Mouse (Mus musculus) liver, postnatal 0 days (tissue): Measurements from ENCODE around the gene Vps52. TPM values are rescaled to one million over a fixed set of nuclear protein-coding genes. Genes with fewer than 3 reads are reported as not detected.

Experiments
- ATAC-seq: fragments of 200-750 bp; cut with Nextera tagmentation; 2 replicates; pipeline ENCODE4 v1.8.0; 2017; ENCODE audit warnings: mild to moderate bottlenecking, moderate library complexity
- DNase-seq: peaks from one replicate; pipeline ENCODE4 v3.0.0-alpha.2; 2016
- H3K27ac ChIP-seq: fragments of 300-500 bp; sonication (generic); 2 replicates; pipeline ENCODE4 v1.5.1; 2014; ENCODE audit warnings: antibody characterized with exemption, moderate library complexity, mild to moderate bottlenecking, low read depth
- H3K27me3 ChIP-seq: fragments of 300-500 bp; sonication (generic); 2 replicates; pipeline ENCODE4 v1.6.1; 2014; ENCODE audit warnings: low read length, control low read depth, mixed read lengths; ENCODE audit not compliant: insufficient read depth
- H3K36me3 ChIP-seq: fragments of 300-500 bp; sonication (generic); replicated peaks from 2 replicates; pipeline ENCODE4 v1.6.1; 2014; ENCODE audit warnings: mild to moderate bottlenecking, control low read depth, low read length, moderate library complexity, mixed read lengths; ENCODE audit not compliant: insufficient read depth
- H3K4me1 ChIP-seq: fragments of 300-500 bp; sonication (generic); 2 replicates; pipeline ENCODE4 v1.6.1; 2014; ENCODE audit warnings: antibody characterized with exemption, mild to moderate bottlenecking, control low read depth; ENCODE audit not compliant: insufficient read depth
- H3K4me2 ChIP-seq: fragments of 300-500 bp; sonication (generic); 2 replicates; pipeline ENCODE4 v1.6.1; 2014; ENCODE audit warnings: low read depth, mild to moderate bottlenecking, low read length, moderate library complexity, mixed read lengths
- H3K4me3 ChIP-seq: fragments of 300-500 bp; sonication (generic); 2 replicates; pipeline ENCODE4 v1.5.1; 2014; ENCODE audit warnings: low read depth, low read length
- H3K9ac ChIP-seq: fragments of 300-500 bp; sonication (generic); replicated peaks from 2 replicates; pipeline ENCODE4 v1.6.1; 2014; ENCODE audit warnings: mild to moderate bottlenecking, moderate library complexity
- H3K9me3 ChIP-seq: fragments of 300-500 bp; sonication (generic); 2 replicates; pipeline ENCODE4 v1.6.1; 2016; ENCODE audit warnings: mild to moderate bottlenecking, control low read depth, low read length, mixed read lengths
- CTCF ChIP-seq: sonication (generic); IDR thresholded peaks from 2 replicates; pipeline ENCODE4 v1.5.1; 2016; ENCODE audit warnings: antibody characterized with exemption, low read depth
- EP300 ChIP-seq: IDR thresholded peaks from 2 replicates; pipeline ENCODE4 v1.6.1; 2016; ENCODE audit warnings: antibody characterized with exemption, low read depth, mild to moderate bottlenecking
- WGBS: fragments of 180-500 bp; shearing (Covaris S2); extraction: QIAGEN DNeasy Blood & Tissue Kit; methylation state at CpG from one replicate; pipeline ENCODE4 v1.1.7; 2014; ENCODE audit not compliant: insufficient replicate concordance; 5-methylcytosine and 5-hydroxymethylcytosine counted together
- polyA plus RNA-seq: library from polyadenylated mRNA; unstranded; fragments of >200 nt; fragmentation: Nextera tagmentation; extraction: Ambion mirVana; gene quantifications from 2 replicates; pipeline ENCODE4 v1.2.1, GENCODE M21; 2015

Gene Vps52
- polyA plus RNA-seq, 1 experiment from 2014 or later, result 13.4 TPM

DNA sequence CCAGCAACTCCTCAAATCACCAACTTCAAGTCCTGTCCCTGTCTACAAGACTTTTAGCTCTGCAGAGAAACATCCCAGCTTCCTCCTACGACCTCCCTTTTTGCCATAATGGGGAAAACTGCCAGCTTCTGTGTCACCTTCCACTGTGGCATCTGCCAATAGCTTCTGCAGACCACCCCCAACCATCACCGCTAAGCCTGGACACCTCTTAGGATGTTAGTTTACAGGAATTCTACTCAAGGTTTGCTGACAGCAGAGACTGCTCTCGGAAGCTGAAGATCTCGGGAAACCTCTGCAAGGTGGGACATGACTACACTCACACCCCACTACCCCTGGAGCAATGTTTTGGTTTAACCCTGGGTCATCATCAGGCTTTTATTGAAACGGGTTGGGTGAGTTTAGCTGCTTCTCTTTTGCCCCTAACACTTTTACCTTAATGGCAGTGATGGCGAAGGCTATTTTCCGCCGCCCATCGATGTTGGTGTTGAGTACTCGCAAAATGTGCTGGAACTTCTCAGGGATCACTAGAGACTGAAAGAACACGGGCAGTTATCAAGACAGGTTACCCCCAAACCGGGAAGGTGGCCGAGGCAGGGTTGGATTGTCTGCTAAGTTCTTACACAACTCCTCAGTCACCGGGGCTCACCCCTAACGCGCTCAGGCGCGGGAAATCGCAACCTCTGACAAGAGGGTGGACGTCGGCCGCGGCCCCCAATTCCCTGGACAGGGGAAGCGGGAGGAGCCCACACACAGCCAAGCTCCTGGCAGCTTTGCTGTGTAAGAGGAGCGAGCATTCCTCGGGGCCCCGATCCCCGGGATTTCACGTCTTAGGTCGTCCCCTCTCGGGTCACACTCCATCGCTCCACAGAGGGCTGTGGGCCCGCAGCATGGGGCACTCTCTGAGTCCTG is 712 bp upstream of the Vps52 start:
- peak overlapping the region; percentile 96 for H3K4me2 ChIP-seq
- H3K27ac ChIP-seq, result peak overlapping the region; percentile 93
- 1% methylated on average over 33 of the region's 33 CpGs for WGBS
- H3K27me3 ChIP-seq, result no peaks in the 10 kb centered on the region
- TF ChIP-seq CTCF (no peak), EP300 (no peak)
- peak overlapping the region; percentile 92 for H3K9ac ChIP-seq
- H3K9me3 ChIP-seq, result no peaks in the 10 kb centered on the region
- peaks cover 46% of the 10 kb centered on the region for H3K36me3 ChIP-seq
- peak overlapping the region; percentile 83 for H3K4me3 ChIP-seq
- peaks cover 42% of the 10 kb centered on the region for H3K4me1 ChIP-seq
- ATAC-seq (peak; percentile 8; the same call in 1 of the 2 replicates), DNase-seq (no peak)

DNA sequence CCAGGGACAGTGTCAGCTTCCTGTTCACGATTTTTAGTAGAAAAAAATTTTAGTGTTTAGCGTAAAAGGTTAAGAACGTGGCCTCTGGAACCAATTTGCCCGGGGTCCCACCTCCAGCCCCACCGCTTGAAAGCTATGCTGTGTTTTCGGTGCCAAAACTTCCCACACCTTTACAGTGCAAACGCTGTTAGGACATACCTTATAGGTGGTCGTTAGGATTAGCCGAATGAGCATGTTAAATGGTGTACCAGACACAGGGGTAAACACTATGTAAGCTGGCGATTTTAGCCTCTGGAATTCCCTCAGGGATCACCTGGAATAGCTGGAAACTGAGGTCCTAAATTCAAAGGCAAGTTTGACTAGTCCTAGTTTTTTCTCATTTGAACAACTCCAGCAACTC is 724 bp downstream of the Vps52 start:
- Histone ChIP-seq H3K9ac (peak overlapping the region; percentile 80), H3K27ac (peak overlapping the region; percentile 93), H3K4me2 (peak overlapping the region; percentile 76), H3K36me3 (peaks cover 53% of the 10 kb centered on the region), H3K4me3 (peak overlapping the region; percentile 83), H3K4me1 (peaks cover 29% of the 10 kb centered on the region), H3K9me3 (no peaks in the 10 kb centered on the region), H3K27me3 (no peaks in the 10 kb centered on the region)
- no peak for TF ChIP-seq EP300
- no peak for TF ChIP-seq CTCF
- ATAC-seq, result no peak
- whole genome bisulfite sequencing, result 2% methylated on average over 10 of the region's 10 CpGs
- DNase-seq, result no peak

DNA sequence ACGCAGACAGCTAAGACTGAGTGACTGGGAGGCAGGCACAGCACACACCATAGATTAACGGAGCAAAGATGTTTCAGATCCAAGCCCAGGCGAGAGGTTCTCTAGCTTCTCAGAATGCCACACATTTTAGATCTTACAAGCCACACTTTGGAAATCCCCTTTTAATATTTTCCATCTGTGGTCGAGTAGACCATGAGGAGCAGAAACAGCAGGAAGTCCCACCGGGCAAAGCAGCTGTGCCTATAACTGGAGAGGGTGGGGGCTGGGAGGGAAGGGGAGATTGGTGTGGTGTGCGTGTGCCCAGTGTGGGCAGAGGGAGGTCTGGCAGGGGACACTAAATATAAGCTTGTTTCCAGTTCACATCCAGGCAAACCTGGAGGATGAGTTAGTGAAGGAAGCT is 1.9 kb downstream of the Vps52 start:
- Histone ChIP-seq H3K36me3 (peaks cover 49% of the 10 kb centered on the region), H3K4me1 (peaks cover 21% of the 10 kb centered on the region), H3K9ac (no peak overlapping the region), H3K27me3 (no peaks in the 10 kb centered on the region), H3K27ac (no peak overlapping the region), H3K4me2 (no peak overlapping the region), H3K9me3 (no peaks in the 10 kb centered on the region), H3K4me3 (no peak overlapping the region)
- 74% methylated on average over 6 of the region's 6 CpGs for WGBS
- ATAC-seq (no peak), DNase-seq (no peak)
- TF ChIP-seq EP300, result no peak

DNA sequence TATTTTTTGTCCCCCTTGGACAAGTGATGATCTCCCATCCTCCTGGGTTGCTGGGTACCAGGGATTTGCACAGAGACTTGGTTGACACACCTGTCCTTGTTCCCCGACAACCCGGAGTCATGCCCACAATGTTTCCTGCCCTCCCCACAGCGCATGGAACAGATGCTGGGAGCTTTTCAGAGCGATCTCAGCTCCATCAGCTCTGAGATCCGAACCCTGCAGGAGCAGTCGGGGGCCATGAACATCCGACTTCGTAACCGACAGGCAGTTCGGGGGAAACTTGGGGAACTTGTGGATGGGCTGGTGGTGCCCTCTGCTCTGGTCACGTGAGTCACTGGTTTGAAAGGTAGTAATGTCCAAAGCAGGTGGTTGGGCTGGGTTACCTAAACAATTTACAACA is 2.8 kb downstream of the Vps52 start:
- ATAC-seq (no peak), DNase-seq (no peak)
- no peak for TF ChIP-seq CTCF
- TF ChIP-seq EP300, result no peak
- Histone ChIP-seq H3K27ac (no peak overlapping the region), H3K4me2 (no peak overlapping the region), H3K9me3 (no peaks in the 10 kb centered on the region), H3K4me1 (peaks cover 16% of the 10 kb centered on the region), H3K4me3 (no peak overlapping the region), H3K36me3 (peaks cover 44% of the 10 kb centered on the region), H3K9ac (no peak overlapping the region), H3K27me3 (no peaks in the 10 kb centered on the region)
- WGBS, result 92% methylated on average over 11 of the region's 11 CpGs

DNA sequence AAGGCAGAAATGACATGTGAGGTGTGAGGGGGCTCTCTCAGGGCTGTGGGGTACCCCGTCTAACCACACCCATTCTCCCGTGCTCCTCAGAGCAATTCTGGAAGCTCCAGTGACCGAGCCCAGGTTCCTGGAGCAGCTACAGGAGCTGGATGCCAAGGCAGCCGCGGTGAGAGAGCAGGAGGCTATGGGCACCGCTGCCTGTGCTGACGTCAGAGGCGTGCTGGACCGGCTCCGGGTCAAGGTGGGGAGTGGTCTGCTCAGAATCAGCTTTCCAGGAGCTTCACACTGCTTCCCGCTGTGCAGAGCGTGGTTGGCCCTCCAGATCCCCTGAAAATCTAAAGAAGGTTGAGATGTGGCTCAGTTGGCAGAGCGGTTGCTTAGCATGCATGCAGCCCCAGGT is 3.5 kb downstream of the Vps52 start:
- Histone ChIP-seq H3K4me2 (no peak overlapping the region), H3K4me1 (peaks cover 10% of the 10 kb centered on the region), H3K9me3 (no peaks in the 10 kb centered on the region), H3K9ac (no peak overlapping the region), H3K27ac (no peak overlapping the region), H3K36me3 (peaks cover 38% of the 10 kb centered on the region), H3K27me3 (no peaks in the 10 kb centered on the region), H3K4me3 (no peak overlapping the region)
- DNase-seq (no peak), ATAC-seq (no peak)
- TF ChIP-seq CTCF, result no peak
- TF ChIP-seq EP300, result no peak
- 93% methylated on average over 13 of the region's 13 CpGs for WGBS

DNA sequence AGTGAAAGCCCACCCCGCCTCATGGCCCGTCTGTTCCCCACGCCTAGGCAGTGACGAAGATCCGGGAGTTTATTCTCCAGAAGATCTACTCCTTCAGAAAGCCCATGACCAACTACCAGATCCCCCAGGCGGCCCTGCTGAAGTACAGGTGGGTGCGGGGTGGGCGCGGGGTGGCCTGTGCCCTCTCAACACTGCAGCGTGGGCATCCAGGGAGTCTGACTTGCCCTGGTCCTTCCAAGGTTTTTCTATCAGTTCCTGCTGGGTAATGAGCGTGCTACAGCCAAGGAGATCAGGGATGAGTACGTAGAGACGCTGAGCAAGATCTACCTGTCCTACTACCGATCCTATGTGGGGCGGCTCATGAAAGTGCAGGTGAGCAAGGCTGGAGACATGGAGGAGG is 4.3 kb downstream of the Vps52 start:
- no peak overlapping the region for H3K27ac ChIP-seq
- DNase-seq, result no peak
- WGBS, result 91% methylated on average over 15 of the region's 15 CpGs
- no peaks in the 10 kb centered on the region for H3K27me3 ChIP-seq
- no peak overlapping the region for H3K4me3 ChIP-seq
- no peaks in the 10 kb centered on the region for H3K9me3 ChIP-seq
- TF ChIP-seq EP300, result no peak
- H3K4me1 ChIP-seq, result peaks cover 6% of the 10 kb centered on the region
- no peak overlapping the region for H3K4me2 ChIP-seq
- H3K9ac ChIP-seq, result no peak overlapping the region
- ATAC-seq, result no peak
- peaks cover 38% of the 10 kb centered on the region for H3K36me3 ChIP-seq
